Mouse (Mus musculus) embryonic facial prominence, embryonic 14.5 days (tissue): Measurements from ENCODE around the gene Zbtb8b. TPM values are rescaled to one million over a fixed set of nuclear protein-coding genes. Genes with fewer than 3 reads are reported as not detected.

Experiments
- ATAC-seq: fragments of 200-750 bp; cut with Nextera tagmentation; 2 replicates; pipeline ENCODE4 v1.8.0; 2017; ENCODE audit warnings: low read depth, moderate number of reproducible peaks, moderate TSS enrichment
- DNase-seq: peaks from one replicate; pipeline ENCODE4 v3.0.0-alpha.2; 2015; ENCODE audit warnings: low spot score
- H3K27ac ChIP-seq: fragments of 300-500 bp; sonication (generic); replicated peaks from 2 replicates; pipeline ENCODE4 v1.5.1; 2014; ENCODE audit warnings: low read depth, mild to moderate bottlenecking, low read length, moderate library complexity
- H3K27me3 ChIP-seq: fragments of 300-500 bp; sonication (generic); replicated peaks from 2 replicates; pipeline ENCODE4 v1.6.1; 2014; ENCODE audit warnings: low read length; ENCODE audit not compliant: control insufficient read depth, insufficient read depth
- H3K36me3 ChIP-seq: fragments of 300-500 bp; sonication (generic); 2 replicates; pipeline ENCODE4 v1.6.1; 2014; ENCODE audit warnings: low read length, mixed read lengths; ENCODE audit not compliant: control insufficient read depth, insufficient read depth
- H3K4me1 ChIP-seq: fragments of 300-500 bp; sonication (generic); 2 replicates; pipeline ENCODE4 v1.6.1; 2014; ENCODE audit warnings: antibody characterized with exemption, low read length; ENCODE audit not compliant: control insufficient read depth, insufficient read depth
- H3K4me2 ChIP-seq: fragments of 300-500 bp; sonication (generic); 2 replicates; pipeline ENCODE4 v1.6.1; 2014; ENCODE audit warnings: low read depth, mild to moderate bottlenecking, low read length, moderate library complexity, mixed read lengths
- H3K4me3 ChIP-seq: fragments of 300-500 bp; sonication (generic); 2 replicates; pipeline ENCODE4 v1.5.1; 2014; ENCODE audit warnings: low read depth, mild to moderate bottlenecking, low read length
- H3K9ac ChIP-seq: fragments of 300-500 bp; sonication (generic); 2 replicates; pipeline ENCODE4 v1.6.1; 2014; ENCODE audit warnings: low read depth, mild to moderate bottlenecking, low read length, moderate library complexity, mixed read lengths
- H3K9me3 ChIP-seq: fragments of 300-500 bp; sonication (generic); 2 replicates; pipeline ENCODE4 v1.6.1; 2016; ENCODE audit warnings: low read length; ENCODE audit not compliant: control insufficient read depth
- WGBS: fragments of 180-500 bp; shearing (Covaris S2); extraction: QIAGEN DNeasy Blood & Tissue Kit; methylation state at CpG from one replicate; pipeline ENCODE4 v1.1.7; 2014; 5-methylcytosine and 5-hydroxymethylcytosine counted together
- polyA plus RNA-seq: library from polyadenylated mRNA; unstranded; fragments of >200 nt; fragmentation: Nextera tagmentation; extraction: Ambion mirVana; gene quantifications from 2 replicates; pipeline ENCODE4 v1.2.1, GENCODE M21; 2014

Zbtb8b gene
- polyA plus RNA-seq, 1 experiment from 2014 or later: 1.3 TPM

DNA sequence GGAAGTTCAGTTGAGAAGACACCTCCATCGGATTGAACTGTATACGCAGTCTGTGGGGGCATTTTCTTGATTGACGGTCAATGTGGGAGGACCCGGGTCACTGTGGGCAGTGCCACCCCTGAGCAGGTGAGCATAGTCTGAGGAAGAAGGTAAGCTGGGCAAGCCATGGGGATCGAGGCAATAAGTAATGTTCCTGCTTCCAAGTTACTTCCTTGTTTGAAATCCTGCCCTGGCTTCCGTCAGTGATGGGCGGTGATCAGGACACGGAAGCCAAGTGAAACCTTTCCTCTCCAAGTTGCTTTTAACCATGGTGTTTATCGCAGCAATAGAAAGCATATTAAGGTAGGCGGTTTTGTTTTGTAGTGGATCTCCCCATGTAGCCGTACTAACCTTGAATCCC lies 55.0 kb downstream of the Zbtb8b start:
- DNase-seq (no peak), ATAC-seq (no peak)
- Histone ChIP-seq H3K4me2 (no peak overlapping the region), H3K36me3 (no peaks in the 10 kb centered on the region), H3K27ac (no peak overlapping the region), H3K9ac (no peak overlapping the region), H3K4me1 (no peaks in the 10 kb centered on the region), H3K4me3 (no peak overlapping the region), H3K9me3 (no peaks in the 10 kb centered on the region), H3K27me3 (no peaks in the 10 kb centered on the region)
- 86% methylated on average over 11 of the region's 11 CpGs for WGBS

GRCm38 (mm10) chr4:129384440-129384839 lies 56.2 kb downstream of the Zbtb8b start:
- H3K9me3 ChIP-seq: no peaks in the 10 kb centered on the region
- H3K27me3 ChIP-seq: no peaks in the 10 kb centered on the region
- H3K9ac ChIP-seq: no peak overlapping the region
- H3K36me3 ChIP-seq: no peaks in the 10 kb centered on the region
- no peak overlapping the region for H3K27ac ChIP-seq
- H3K4me3 ChIP-seq: no peak overlapping the region
- ATAC-seq (no peak), DNase-seq (peak; percentile 53)
- H3K4me2 ChIP-seq: no peak overlapping the region
- H3K4me1 ChIP-seq: no peaks in the 10 kb centered on the region
- 25% methylated on average over 6 of the region's 6 CpGs for WGBS

GRCm38 (mm10) chr4:129383586-129383985 lies 57.1 kb downstream of the Zbtb8b start:
- Histone ChIP-seq H3K4me3 (no peak overlapping the region), H3K9ac (no peak overlapping the region), H3K4me2 (no peak overlapping the region), H3K27ac (no peak overlapping the region), H3K9me3 (no peaks in the 10 kb centered on the region), H3K4me1 (no peaks in the 10 kb centered on the region), H3K36me3 (no peaks in the 10 kb centered on the region), H3K27me3 (0 out of 2 replicates have a peak, but pooled peaks cover 4% of the 10 kb centered on the region)
- DNase-seq (no peak), ATAC-seq (no peak)
- WGBS: 93% methylated on average over 3 of the region's 3 CpGs

- ATAC-seq: no peak
- no peak for DNase-seq
- 0 out of 2 replicates have a peak, but pooled peaks cover 4% of the 10 kb centered on the region for H3K27me3 ChIP-seq
- 93% methylated on average over 2 of the region's 2 CpGs for WGBS
- no peak overlapping the region for H3K9ac ChIP-seq
- no peaks in the 10 kb centered on the region for H3K4me1 ChIP-seq
- no peak overlapping the region for H3K4me2 ChIP-seq
- no peaks in the 10 kb centered on the region for H3K36me3 ChIP-seq
- H3K9me3 ChIP-seq: no peaks in the 10 kb centered on the region
- H3K27ac ChIP-seq: no peak overlapping the region
- H3K4me3 ChIP-seq: no peak overlapping the region
These were observed 58.2 kb downstream of the Zbtb8b start for GRCm38 (mm10) chr4:129382488-129382887.

DNA sequence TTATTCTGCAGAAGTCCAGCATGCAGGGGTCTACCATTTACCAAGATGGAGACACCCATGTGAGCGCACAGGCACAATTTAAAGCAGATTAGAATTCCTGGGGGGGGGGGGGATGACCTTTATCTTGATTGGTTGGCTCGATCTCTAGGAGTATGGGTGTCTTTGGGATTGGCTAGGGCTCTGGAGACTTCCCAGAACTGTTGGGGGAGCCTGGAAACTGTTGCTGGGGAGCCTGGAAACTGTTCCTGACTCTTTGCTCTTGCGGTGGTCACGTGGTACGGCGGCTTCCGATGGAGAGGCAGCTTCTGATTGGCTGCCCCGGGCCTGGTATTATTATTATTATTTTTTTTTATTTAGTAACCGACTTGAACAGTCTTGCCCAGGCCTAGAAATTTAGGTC lies 58.6 kb downstream of the Zbtb8b start:
- H3K9ac ChIP-seq: no peak overlapping the region
- no peak overlapping the region for H3K4me3 ChIP-seq
- no peaks in the 10 kb centered on the region for H3K9me3 ChIP-seq
- no peaks in the 10 kb centered on the region for H3K36me3 ChIP-seq
- H3K4me2 ChIP-seq: no peak overlapping the region
- H3K27me3 ChIP-seq: 0 out of 2 replicates have a peak, but pooled peaks cover 4% of the 10 kb centered on the region
- DNase-seq: no peak
- WGBS: 92% methylated on average over 9 of the region's 9 CpGs
- no peak overlapping the region for H3K27ac ChIP-seq
- no peaks in the 10 kb centered on the region for H3K4me1 ChIP-seq
- ATAC-seq: no peak

DNA sequence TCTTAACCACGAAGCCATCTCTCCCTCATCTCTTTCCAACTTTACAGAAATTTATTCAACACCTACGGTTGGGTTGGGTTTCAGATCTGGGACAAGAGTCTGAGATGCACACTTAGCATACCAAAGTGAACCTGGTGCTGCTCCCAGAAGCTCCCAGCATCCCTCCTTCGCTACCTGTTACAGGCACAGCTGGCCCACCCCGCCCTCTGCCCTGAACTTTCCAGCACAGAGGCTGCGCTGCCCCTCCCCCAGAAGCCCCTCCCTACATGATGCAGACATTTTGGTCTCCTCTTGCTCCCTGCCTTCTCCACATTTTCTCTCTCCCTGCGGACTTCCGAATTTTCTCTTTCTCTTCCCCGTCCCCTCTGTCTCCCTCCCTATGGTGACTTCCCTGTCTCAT lies 59.5 kb downstream of the Zbtb8b start:
- ATAC-seq (no peak), DNase-seq (no peak)
- Histone ChIP-seq H3K9me3 (no peaks in the 10 kb centered on the region), H3K4me3 (no peak overlapping the region), H3K27me3 (peaks cover 10% of the 10 kb centered on the region; the same call in 1 of the 2 replicates), H3K4me2 (no peak overlapping the region), H3K9ac (no peak overlapping the region), H3K36me3 (no peaks in the 10 kb centered on the region), H3K27ac (no peak overlapping the region), H3K4me1 (0 out of 2 replicates have a peak, but pooled peaks cover 3% of the 10 kb centered on the region)
- WGBS: 76% methylated on average over 8 of the region's 8 CpGs

DNA sequence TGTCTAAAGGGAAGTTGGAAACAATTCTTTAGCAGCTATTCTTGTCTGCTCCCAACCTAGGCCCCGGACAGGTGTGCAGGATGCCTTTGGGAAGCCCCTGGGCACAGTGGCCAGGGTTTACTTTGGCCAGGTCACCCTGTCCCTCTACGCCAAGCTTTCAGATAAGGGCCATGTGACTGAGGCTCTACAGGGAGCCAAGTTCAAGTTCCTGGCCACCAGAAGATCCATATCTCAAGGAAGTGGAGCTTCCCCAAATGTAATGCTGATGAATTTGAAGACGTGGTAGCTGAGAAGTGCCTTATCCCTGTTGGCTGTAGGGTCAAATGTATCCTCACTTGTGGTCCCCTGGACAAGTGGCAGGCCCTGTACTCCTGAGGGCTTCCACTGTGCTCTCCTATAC lies 60.8 kb downstream of the Zbtb8b start:
- Histone ChIP-seq H3K9me3 (no peaks in the 10 kb centered on the region), H3K27me3 (peaks cover 17% of the 10 kb centered on the region), H3K4me2 (no peak overlapping the region), H3K9ac (no peak overlapping the region), H3K4me3 (no peak overlapping the region), H3K27ac (no peak overlapping the region), H3K4me1 (0 out of 2 replicates have a peak, but pooled peaks cover 3% of the 10 kb centered on the region), H3K36me3 (no peaks in the 10 kb centered on the region)
- 93% methylated on average over 3 of the region's 3 CpGs for WGBS
- DNase-seq (no peak), ATAC-seq (no peak)

GRCm38 (mm10) chr4:129377601-129378390 lies 62.9 kb downstream of the Zbtb8b start, which contains the start of gene Zbtb8a:
Gene Zbtb8a, minus strand, starts transcription at chr4:129378116.
- Histone ChIP-seq H3K27me3 (peaks cover 17% of the 10 kb centered on the region), H3K4me1 (0 out of 2 replicates have a peak, but pooled peaks cover 3% of the 10 kb centered on the region), H3K27ac (peak within 1 kb of the TSS; percentile 90), H3K9ac (peak within 1 kb of the TSS; percentile 92), H3K4me3 (peak within 1 kb of the TSS; percentile 84), H3K36me3 (no peaks in the 10 kb centered on the region), H3K4me2 (peak within 1 kb of the TSS; percentile 83), H3K9me3 (no peaks in the 10 kb centered on the region)
- ATAC-seq: peak; percentile 78
- WGBS: 2% methylated on average over 45 of the region's 65 CpGs
- DNase-seq: peak; percentile 76
